In the genomic region with DNA sequence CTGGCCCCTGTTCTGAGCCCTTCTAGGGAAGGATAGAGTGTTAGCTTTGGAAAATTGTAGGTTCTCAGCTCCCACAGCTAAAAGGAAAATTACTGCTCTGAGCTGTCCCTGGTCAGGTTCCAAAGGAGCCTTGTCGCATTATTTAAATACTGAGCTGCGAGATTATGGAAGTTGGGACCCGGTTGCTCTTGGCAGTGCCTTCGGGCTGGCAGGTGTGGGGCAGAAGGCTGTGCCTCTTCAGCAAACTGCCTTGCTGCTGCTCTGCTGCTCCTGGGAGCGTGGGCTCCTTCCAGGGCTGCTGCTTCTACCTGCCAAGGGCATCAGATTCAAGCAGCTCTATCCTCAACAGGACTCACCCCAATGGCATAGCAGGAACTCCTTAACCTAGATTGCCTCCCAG, we compare ENCODE assay signal across 16 mouse cellular contexts.
"Had no signal": no experiment of that assay in that cellular context is flagged by ENCODE, and none has a peak within 500 bp of the region (broad histone marks: within the 10 kb centered on the region; RNA-seq: fewer than 3 reads in every experiment).

No protein-coding gene starts in this region.

- DNase-seq: kidney, postnatal 14 days; liver; liver, embryonic 13.5 days; liver, postnatal 0 days; lung, postnatal 14 days; thymus, adult 2 months; thymus, postnatal 25 days had no signal

- H3K9me3 ChIP-seq: kidney, embryonic 15.5 days; limb, embryonic 12.5 days; liver, embryonic 13.5 days; lung, embryonic 15.5 days; midbrain, embryonic 15.5 days; neural tube, embryonic 12.5 days; stomach, embryonic 15.5 days had no signal

- H3K4me1 ChIP-seq: kidney, embryonic 15.5 days; lung, embryonic 15.5 days; megakaryocyte, embryonic 14.5 days; midbrain, embryonic 15.5 days; neural tube, embryonic 12.5 days; stomach, embryonic 15.5 days had no signal

- H3K27me3 ChIP-seq: kidney, embryonic 15.5 days; liver, embryonic 13.5 days; megakaryocyte, embryonic 14.5 days; midbrain, embryonic 15.5 days; neural tube, embryonic 12.5 days; stomach, embryonic 15.5 days had no signal

- H3K36me3 ChIP-seq: kidney, embryonic 15.5 days; limb, embryonic 12.5 days; liver, embryonic 13.5 days; lung, embryonic 15.5 days; midbrain, embryonic 15.5 days; neural tube, embryonic 12.5 days; stomach, embryonic 15.5 days had no signal

- H3K27ac ChIP-seq: kidney, embryonic 15.5 days; left cerebral cortex, adult 2 months; limb, embryonic 12.5 days; liver, embryonic 13.5 days; lung, embryonic 15.5 days; macrophage; midbrain, embryonic 15.5 days; neural tube, embryonic 12.5 days; stomach, embryonic 15.5 days had no signal

- H3K4me3 ChIP-seq: kidney, embryonic 15.5 days; left cerebral cortex, adult 2 months; limb, embryonic 12.5 days; liver, embryonic 13.5 days; lung, embryonic 15.5 days; megakaryocyte, embryonic 14.5 days; midbrain, embryonic 15.5 days; neural tube, embryonic 12.5 days; stomach, embryonic 15.5 days had no signal
